Mouse (Mus musculus) adrenal gland, postnatal 25 days (tissue): Measurements from ENCODE around the gene Gm21244. TPM values are rescaled to one million over a fixed set of nuclear protein-coding genes. Genes with fewer than 3 reads are reported as not detected.
"Not testable (repeated sequence)": the region's sequence is repeated elsewhere in the genome, so short reads cannot be mapped to it uniquely, and the experiment has no call there.

Source experiments
- DNase-seq: peaks from one replicate; pipeline ENCODE4 v3.0.0; 2021; ENCODE audit warnings: mixed read lengths
- long read RNA-seq: library from polyadenylated mRNA; stranded (forward); transcript quantifications from one replicate; pipeline ENCODE4 v2.0.0, GENCODE M21; 2021
- total RNA-seq: library from RNA; stranded (reverse); gene quantifications from 2 replicates; pipeline ENCODE4 v1.2.3, GENCODE M21; 2021

The Gm21244 gene
- not detected in 2 replicates for total RNA-seq
- long read RNA-seq = 0 reads

DNA sequence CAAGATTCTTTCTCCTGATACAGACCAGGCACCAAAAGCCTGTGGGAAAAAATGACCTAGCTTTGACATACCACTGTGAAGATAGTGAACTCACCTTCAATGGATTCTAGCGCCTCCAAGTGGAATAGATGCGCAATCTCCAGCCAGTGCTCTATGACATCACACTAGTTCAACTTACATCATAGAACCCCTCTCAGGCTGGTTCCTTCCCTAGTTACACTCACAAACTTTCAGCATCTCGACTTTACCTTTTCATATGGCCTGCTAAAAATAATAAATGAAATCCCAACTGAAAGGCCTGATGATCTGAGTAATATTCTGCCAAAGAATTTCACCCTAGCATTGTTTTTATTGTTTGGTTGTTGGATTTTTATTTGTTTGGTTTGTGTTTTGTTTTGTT lies at the start of gene Gm21244:
Gene Gm21244, minus strand, starts transcription at position 101 of the 400 bp plus-strand sequence.
- DNase-seq = not testable (repeated sequence)

Other genes starting within 250 kb of the Gm21244 start
- gene Gm28998, start 84.5 kb upstream of the Gm21244 start, total RNA-seq = not detected in 2 replicates
- not detected in 2 replicates for gene Gm21788, start 235.7 kb upstream of the Gm21244 start, total RNA-seq